Mouse (Mus musculus): ENCODE data around the gene Sccpdh.

- TF ChIP-seq POLR2A (IDR thresholded peaks at IDR 0.05; ENCODE audit: extremely low read depth, insufficient read depth, low read length) (no peak), CTCF (IDR thresholded peaks at IDR 0.05; ENCODE audit: extremely low read depth, insufficient read depth, low read length) (no peak)
Observed at GRCm38 (mm10) chr1:179731391-179731790, 63.4 kb downstream of the Sccpdh start.
